Mouse (Mus musculus): ENCODE data around the gene Cldn10. TPM values are rescaled to one million over a fixed set of nuclear protein-coding genes. Genes with fewer than 3 reads are reported as not detected.
A peak's percentile ranks its signal among the peaks of the same experiment; 100 is the strongest.

The Cldn10 gene
- total and polyA plus RNA-seq, 2 experiments from 2014 or later: 2.4 to 11.3 TPM

DNA sequence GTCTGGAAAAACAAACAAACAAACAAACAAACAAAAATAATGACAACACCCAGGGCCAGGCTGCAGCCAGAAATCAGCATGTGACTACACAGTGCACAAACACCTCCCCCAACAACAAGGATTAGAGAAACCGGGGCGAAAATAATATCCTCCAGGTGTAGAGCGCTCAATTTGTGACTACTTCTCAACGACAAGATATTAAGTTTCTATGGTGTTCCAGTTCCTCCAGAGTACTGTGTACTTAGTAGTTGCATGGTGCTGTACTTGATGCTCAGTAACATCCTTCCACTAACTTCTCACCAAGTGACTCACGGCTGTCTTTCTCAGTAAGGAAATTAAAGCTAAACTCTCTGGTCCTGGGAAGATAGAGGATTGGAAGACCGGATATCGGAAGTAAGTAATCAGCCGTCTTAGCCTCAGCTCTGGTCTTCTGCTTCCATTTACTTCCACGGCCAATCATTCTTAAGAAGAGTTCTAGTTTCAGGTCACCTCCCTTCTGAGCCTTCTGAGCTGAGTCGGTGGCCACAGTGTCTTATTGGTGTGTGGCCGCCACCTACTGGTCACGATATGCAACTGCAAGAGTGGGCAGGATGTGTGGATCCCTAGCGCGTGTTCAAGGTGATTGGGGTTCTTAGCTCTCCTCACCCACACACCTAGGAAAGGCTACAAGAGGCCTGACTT lies 19.9 kb upstream of the Cldn10 start:
- Histone ChIP-seq H3K4me1 (ENCODE audit: insufficient read depth) (no peaks in the 10 kb centered on the region), H3K4me2 (ENCODE audit: low read depth) (no peak overlapping the region), H3K27me3 (ENCODE audit: insufficient read depth, low read length) (no peaks in the 10 kb centered on the region), H3K4me3 (ENCODE audit: low read depth, low read length) (no peak overlapping the region), H3K9me3 (ENCODE audit: low read length) (no peaks in the 10 kb centered on the region), H3K9ac (no peak overlapping the region), H3K27ac (ENCODE audit: low read depth, low read length) (no peak overlapping the region), H3K36me3 (ENCODE audit: insufficient read depth) (no peaks in the 10 kb centered on the region)
- ATAC-seq: peak; percentile 94
- WGBS: 38% methylated on average over 14 of the region's 14 CpGs
- peak; percentile 99 for TF ChIP-seq CTCF (IDR thresholded peaks at IDR 0.05; ENCODE audit: low read depth)
- DNase-seq: peak; percentile 85

DNA sequence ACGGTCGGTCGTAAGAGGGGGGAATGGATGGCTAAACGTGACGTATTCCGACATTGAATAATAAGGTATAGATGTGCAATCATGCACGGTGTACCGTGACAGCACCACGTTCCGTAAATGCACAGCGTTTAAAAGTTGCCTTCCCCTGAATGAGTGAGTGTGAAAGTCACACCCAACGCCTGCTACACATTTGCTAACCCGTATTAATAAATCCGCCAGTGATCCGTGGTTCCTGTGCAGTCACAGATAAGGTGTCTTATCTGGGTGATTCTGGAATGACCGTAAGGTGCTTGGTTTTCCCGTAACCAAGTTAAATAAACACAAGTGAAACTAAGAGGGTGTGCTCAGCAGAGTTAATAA lies 19.4 kb upstream of the Cldn10 start:
- Histone ChIP-seq H3K9ac (no peak overlapping the region), H3K27ac (ENCODE audit: low read depth, low read length) (no peak overlapping the region), H3K4me3 (ENCODE audit: low read depth, low read length) (no peak overlapping the region), H3K27me3 (ENCODE audit: insufficient read depth, low read length) (no peaks in the 10 kb centered on the region), H3K4me2 (ENCODE audit: low read depth) (no peak overlapping the region), H3K4me1 (ENCODE audit: insufficient read depth) (no peaks in the 10 kb centered on the region), H3K36me3 (ENCODE audit: insufficient read depth) (no peaks in the 10 kb centered on the region), H3K9me3 (ENCODE audit: low read length) (no peaks in the 10 kb centered on the region)
- no peak for TF ChIP-seq CTCF (IDR thresholded peaks at IDR 0.05; ENCODE audit: low read depth)
- DNase-seq (no peak), ATAC-seq (no peak; the same call in 1 of the 2 replicates)
- 58% methylated on average over 17 of the region's 17 CpGs for WGBS

DNA sequence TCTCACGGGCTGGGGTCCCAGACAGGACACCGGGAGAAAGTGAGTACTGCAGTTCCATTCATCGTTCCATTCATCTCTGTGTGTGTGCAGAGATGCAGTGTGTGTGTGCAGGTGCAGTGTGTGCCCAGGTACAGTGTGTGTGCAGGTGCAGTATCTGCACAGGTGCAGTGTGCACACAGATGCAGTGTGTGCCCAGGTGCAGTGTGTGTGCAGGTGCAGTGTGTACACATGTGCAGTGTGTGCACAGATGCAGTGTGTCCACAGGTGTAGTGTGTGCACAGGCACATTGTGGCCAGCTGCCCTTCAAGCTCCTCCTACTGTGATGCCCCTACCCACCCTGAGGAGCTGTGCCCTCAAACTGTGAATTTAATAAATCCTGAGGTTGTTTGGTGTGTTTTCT lies 14.0 kb upstream of the Cldn10 start:
- WGBS: 91% methylated on average over 3 of the region's 3 CpGs
- Histone ChIP-seq H3K27ac (ENCODE audit: low read depth, low read length) (no peak overlapping the region), H3K9me3 (ENCODE audit: low read length) (no peaks in the 10 kb centered on the region), H3K9ac (no peak overlapping the region), H3K27me3 (ENCODE audit: insufficient read depth, low read length) (no peaks in the 10 kb centered on the region), H3K36me3 (ENCODE audit: insufficient read depth) (no peaks in the 10 kb centered on the region), H3K4me1 (ENCODE audit: insufficient read depth) (no peaks in the 10 kb centered on the region), H3K4me3 (ENCODE audit: low read depth, low read length) (no peak overlapping the region), H3K4me2 (ENCODE audit: low read depth) (no peak overlapping the region)
- DNase-seq (no peak), ATAC-seq (no peak)
- no peak for TF ChIP-seq CTCF (IDR thresholded peaks at IDR 0.05; ENCODE audit: low read depth)

DNA sequence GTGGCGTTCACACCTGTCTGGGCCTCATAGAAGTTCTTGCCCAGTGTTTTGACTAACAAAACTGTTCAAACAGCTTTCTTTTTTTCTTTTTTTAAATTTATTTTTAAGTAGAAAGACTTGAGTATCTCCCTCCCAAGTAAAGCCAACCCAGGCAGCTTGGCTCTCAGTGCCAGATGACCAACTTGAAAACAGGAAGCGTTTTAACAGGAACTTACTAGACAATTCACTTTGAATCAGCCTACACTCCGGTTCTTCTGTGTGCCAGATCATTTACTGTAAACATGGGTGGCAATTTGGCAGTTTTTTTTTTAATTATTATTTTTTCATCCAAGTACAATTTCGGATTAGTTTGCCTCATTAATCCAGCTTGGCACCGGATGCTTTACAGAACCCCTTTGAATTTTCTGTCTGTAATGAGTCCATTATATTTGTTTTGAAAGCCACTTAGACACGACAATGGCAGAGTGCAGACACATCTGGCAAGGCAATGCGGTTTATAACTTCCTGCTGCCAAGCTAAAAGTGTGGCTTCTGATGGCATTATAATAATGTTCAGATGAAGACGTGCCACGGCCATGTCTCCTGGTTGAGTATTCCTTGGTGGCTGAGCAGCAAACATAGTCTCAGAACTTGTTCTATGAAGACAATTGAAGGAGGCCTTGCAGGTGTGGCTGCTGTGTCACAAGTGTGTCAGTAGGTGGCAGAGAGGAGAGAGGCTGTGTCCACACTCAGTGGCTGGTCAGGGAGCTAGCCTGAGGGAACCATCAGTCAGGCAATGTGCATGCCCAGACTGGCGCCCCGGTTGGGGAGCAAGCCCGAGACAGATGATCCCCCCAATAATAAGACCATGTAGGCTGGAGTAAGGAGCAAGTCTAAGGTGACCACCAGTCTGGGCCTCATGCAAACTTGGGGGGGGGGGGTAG lies 12.9 kb upstream of the Cldn10 start:
- Histone ChIP-seq H3K27ac (ENCODE audit: low read depth, low read length) (no peak overlapping the region), H3K9me3 (ENCODE audit: low read length) (no peaks in the 10 kb centered on the region), H3K4me1 (ENCODE audit: insufficient read depth) (no peaks in the 10 kb centered on the region), H3K4me2 (ENCODE audit: low read depth) (no peak overlapping the region), H3K9ac (no peak overlapping the region), H3K36me3 (ENCODE audit: insufficient read depth) (no peaks in the 10 kb centered on the region), H3K4me3 (ENCODE audit: low read depth, low read length) (no peak overlapping the region), H3K27me3 (ENCODE audit: insufficient read depth, low read length) (no peaks in the 10 kb centered on the region)
- no peak; the same call in 1 of the 2 replicates for TF ChIP-seq CTCF (IDR thresholded peaks at IDR 0.05; ENCODE audit: low read depth)
- WGBS: 54% methylated on average over 12 of the region's 12 CpGs
- ATAC-seq (peak; percentile 48; the same call in 1 of the 2 replicates), DNase-seq (no peak)

DNA sequence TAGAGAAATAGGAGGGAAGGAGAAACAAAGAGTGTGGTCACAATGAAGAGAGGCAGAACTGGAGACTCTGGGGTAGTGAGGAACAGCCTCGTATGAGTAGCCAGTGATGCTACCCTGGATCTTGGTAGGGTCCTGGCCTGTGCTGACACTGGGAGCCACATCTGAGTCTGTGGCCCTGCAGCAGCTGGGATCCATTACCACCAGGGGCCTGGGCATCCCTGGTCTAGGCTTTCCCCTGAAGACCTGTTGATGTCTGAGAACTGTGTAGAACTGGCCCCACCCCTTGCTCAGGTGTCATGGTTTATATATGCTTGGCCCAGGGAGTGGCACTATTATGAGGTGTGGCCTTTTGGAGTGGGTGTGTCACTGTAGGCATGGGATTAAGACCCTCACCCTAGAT lies 12.2 kb upstream of the Cldn10 start:
- ATAC-seq (no peak), DNase-seq (no peak)
- no peak overlapping the region for H3K27ac ChIP-seq (ENCODE audit: low read depth, low read length)
- H3K36me3 ChIP-seq (ENCODE audit: insufficient read depth): no peaks in the 10 kb centered on the region
- H3K4me1 ChIP-seq (ENCODE audit: insufficient read depth): no peaks in the 10 kb centered on the region
- H3K27me3 ChIP-seq (ENCODE audit: insufficient read depth, low read length): no peaks in the 10 kb centered on the region
- no peak overlapping the region for H3K4me2 ChIP-seq (ENCODE audit: low read depth)
- no peak overlapping the region for H3K9ac ChIP-seq
- no peaks in the 10 kb centered on the region for H3K9me3 ChIP-seq (ENCODE audit: low read length)
- H3K4me3 ChIP-seq (ENCODE audit: low read depth, low read length): no peak overlapping the region
- 82% methylated on average over 1 of the region's 1 CpGs for WGBS
- TF ChIP-seq CTCF (IDR thresholded peaks at IDR 0.05; ENCODE audit: low read depth): no peak

DNA sequence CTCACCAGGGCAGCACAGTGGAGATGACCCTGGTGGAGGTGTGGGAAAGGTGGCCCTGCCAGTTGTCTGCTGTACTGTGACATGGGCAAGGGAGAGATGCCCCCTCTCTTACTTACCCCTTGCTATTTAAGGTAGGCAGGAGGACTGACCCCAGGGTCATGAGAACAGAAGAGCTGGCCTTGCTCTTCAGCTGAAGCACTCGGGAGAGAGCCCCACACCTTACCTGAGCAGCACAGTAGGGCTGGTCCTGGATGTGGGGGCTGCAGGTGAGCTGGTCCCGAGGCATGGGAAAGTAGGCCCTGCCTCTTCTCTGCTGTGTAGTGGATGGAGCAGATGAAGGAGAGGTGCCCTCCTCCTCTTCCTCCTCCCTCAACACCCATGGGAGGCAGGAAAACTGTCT lies 11.3 kb upstream of the Cldn10 start:
- ATAC-seq: no peak

DNA sequence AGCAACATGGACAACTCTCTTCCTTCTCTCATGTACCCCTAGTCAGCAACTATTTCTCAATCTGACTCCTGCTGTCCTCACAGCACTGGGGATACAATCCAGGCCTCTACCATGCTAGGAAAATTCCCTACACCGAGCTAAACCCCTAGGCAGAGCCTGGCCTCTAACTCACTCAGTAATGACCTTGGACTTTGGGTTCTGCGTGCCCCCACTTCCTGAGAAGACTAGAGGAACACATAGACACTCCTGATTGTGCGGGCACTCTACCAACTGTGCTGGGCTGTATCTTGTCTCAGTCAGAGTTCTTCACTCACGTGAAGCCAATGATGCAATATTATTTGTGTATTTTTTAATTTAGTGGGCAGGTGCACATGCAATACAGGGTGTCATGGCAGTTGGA lies 10.2 kb upstream of the Cldn10 start:
- Histone ChIP-seq H3K9me3 (ENCODE audit: low read length) (no peaks in the 10 kb centered on the region), H3K4me3 (ENCODE audit: low read depth, low read length) (no peak overlapping the region), H3K4me1 (ENCODE audit: insufficient read depth) (no peaks in the 10 kb centered on the region), H3K36me3 (ENCODE audit: insufficient read depth) (no peaks in the 10 kb centered on the region), H3K9ac (no peak overlapping the region), H3K27me3 (ENCODE audit: insufficient read depth, low read length) (no peaks in the 10 kb centered on the region; the same call in 1 of the 2 replicates), H3K4me2 (ENCODE audit: low read depth) (no peak overlapping the region), H3K27ac (ENCODE audit: low read depth, low read length) (no peak overlapping the region)
- DNase-seq (no peak), ATAC-seq (no peak)
- 93% methylated on average over 4 of the region's 4 CpGs for WGBS
- no peak for TF ChIP-seq CTCF (IDR thresholded peaks at IDR 0.05; ENCODE audit: low read depth)

More for the DNA sequence above, 11.3 kb upstream of the Cldn10 start:
- DNase-seq: no peak
- no peak for TF ChIP-seq CTCF (IDR thresholded peaks at IDR 0.05; ENCODE audit: low read depth)
- Histone ChIP-seq H3K4me2 (ENCODE audit: low read depth) (no peak overlapping the region), H3K9me3 (ENCODE audit: low read length) (no peaks in the 10 kb centered on the region), H3K4me1 (ENCODE audit: insufficient read depth) (no peaks in the 10 kb centered on the region), H3K27me3 (ENCODE audit: insufficient read depth, low read length) (no peaks in the 10 kb centered on the region; the same call in 1 of the 2 replicates), H3K36me3 (ENCODE audit: insufficient read depth) (no peaks in the 10 kb centered on the region), H3K27ac (ENCODE audit: low read depth, low read length) (no peak overlapping the region), H3K9ac (no peak overlapping the region), H3K4me3 (ENCODE audit: low read depth, low read length) (no peak overlapping the region)
- 84% methylated on average over 2 of the region's 2 CpGs for WGBS

Data from forebrain, postnatal 0 days (tissue).